Mouse (Mus musculus) MEL (cell line): ENCODE measurements around the gene Elk3.

Source experiments
- BHLHE40 ChIP-seq: IDR thresholded peaks from 2 replicates; pipeline ENCODE4 v1.6.1; 2012; ENCODE audit warnings: low read depth, mild to moderate bottlenecking, inconsistent platforms, low read length, improper control_type of control experiment, borderline replicate concordance
- CTCF ChIP-seq, 3 experiments: IDR thresholded peaks in 2 of 3; conservative IDR thresholded peaks in 1 of 3; 2 replicates each; pipeline ENCODE4 v1.5.1; 2011 to 2012; ENCODE audit warnings: low read length in 3 of 3, low read depth in 2 of 3, mild to moderate bottlenecking in 2 of 3, improper control_type of control experiment in 1 of 3, inconsistent platforms in 1 of 3, mixed read lengths in 1 of 3, moderate library complexity in 1 of 3; ENCODE audit not compliant: control insufficient read depth in 1 of 3, insufficient read depth in 1 of 3, poor library complexity in 1 of 3, severe bottlenecking in 1 of 3
- EP300 ChIP-seq, 2 experiments: IDR thresholded peaks; 2 replicates each; pipeline ENCODE4 v1.6.1; 2011; ENCODE audit warnings: improper control_type of control experiment in 2 of 2, low read length in 2 of 2, low read depth in 1 of 2, mild to moderate bottlenecking in 1 of 2
- ETS1 ChIP-seq: IDR thresholded peaks from 2 replicates; pipeline ENCODE4 v1.6.1; 2012; ENCODE audit warnings: low read depth, mild to moderate bottlenecking, inconsistent platforms, low read length, improper control_type of control experiment, moderate library complexity
- MXI1 ChIP-seq: IDR thresholded peaks from 2 replicates; pipeline ENCODE4 v1.6.1; 2011; ENCODE audit warnings: mild to moderate bottlenecking, low read depth, low read length, improper control_type of control experiment
- TBP ChIP-seq: IDR thresholded peaks from 2 replicates; pipeline ENCODE4 v1.8.0; 2011; ENCODE audit warnings: low read depth, low read length, improper control_type of control experiment
- ZNF384 ChIP-seq: IDR thresholded peaks from 2 replicates; pipeline ENCODE4 v1.6.1; 2012; ENCODE audit warnings: low read depth, mild to moderate bottlenecking, inconsistent platforms, low read length, improper control_type of control experiment

DNA sequence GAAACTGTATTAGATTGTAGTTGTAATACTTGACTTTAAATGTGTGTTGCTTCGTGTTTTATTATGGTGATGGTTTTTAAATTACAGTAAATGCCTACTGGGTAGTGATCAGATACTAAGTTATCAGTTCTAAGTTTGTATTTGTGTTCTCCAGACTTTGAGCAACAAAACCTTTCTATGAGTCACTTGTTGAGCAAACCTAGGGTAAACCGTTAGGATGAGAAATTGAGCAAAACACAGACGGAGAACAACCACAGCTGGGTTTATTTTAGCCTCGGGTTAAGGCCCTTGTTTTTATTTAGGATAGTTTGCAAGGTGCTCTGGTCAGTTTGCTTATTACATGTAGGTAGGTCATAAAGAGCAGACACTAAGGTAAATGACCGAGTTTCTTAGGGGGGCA, 103.8 kb downstream of the Elk3 start:
- TF ChIP-seq EP300 (IDR thresholded peaks at IDR 0.05; ENCODE audit: low read depth in 1 of 2, low read length in 2 of 2): no peak
- TF ChIP-seq CTCF (IDR thresholded peaks at IDR 0.05 in 2 of 3, conservative IDR thresholded peaks at IDR 0.05 in 1 of 3; ENCODE audit: control insufficient read depth in 1 of 3, insufficient read depth in 1 of 3, low read depth in 2 of 3, low read length in 3 of 3, poor library complexity in 1 of 3, severe bottlenecking in 1 of 3): no peak
- no peak for TF ChIP-seq BHLHE40
- no peak for TF ChIP-seq ZNF384
- TF ChIP-seq TBP: no peak
- TF ChIP-seq MXI1: no peak
- no peak for TF ChIP-seq ETS1
